Mouse (Mus musculus) hindbrain, embryonic 16.5 days (tissue): ENCODE data around the gene Cryzl2. TPM values are rescaled to one million over a fixed set of nuclear protein-coding genes. Genes with fewer than 3 reads are reported as not detected.

Experiments
- ATAC-seq: fragments of 200-750 bp; cut with Nextera tagmentation; 2 replicates; pipeline ENCODE4 v1.8.0; 2017; ENCODE audit warnings: moderate TSS enrichment, moderate library complexity
- H3K27ac ChIP-seq: fragments of 300-500 bp; sonication (generic); 2 replicates; pipeline ENCODE4 v1.5.1; 2014; ENCODE audit warnings: low read depth, mild to moderate bottlenecking, control low read depth, low read length, moderate library complexity
- H3K27me3 ChIP-seq: fragments of 300-500 bp; sonication (generic); replicated peaks from 2 replicates; pipeline ENCODE4 v1.6.1; 2014; ENCODE audit warnings: low read length; ENCODE audit not compliant: control insufficient read depth, insufficient read depth
- H3K36me3 ChIP-seq: fragments of 300-500 bp; sonication (generic); 2 replicates; pipeline ENCODE4 v1.6.1; 2014; ENCODE audit warnings: mild to moderate bottlenecking, low read length, moderate library complexity, mixed read lengths; ENCODE audit not compliant: control insufficient read depth, insufficient read depth
- H3K4me1 ChIP-seq: fragments of 300-500 bp; sonication (generic); 2 replicates; pipeline ENCODE4 v1.6.1; 2014; ENCODE audit warnings: low read depth, low read length; ENCODE audit not compliant: control insufficient read depth, insufficient read depth
- H3K4me2 ChIP-seq: fragments of 300-500 bp; sonication (generic); 2 replicates; pipeline ENCODE4 v1.6.1; 2014; ENCODE audit warnings: mild to moderate bottlenecking, low read length, control low read depth, moderate library complexity
- H3K4me3 ChIP-seq: fragments of 300-500 bp; sonication (generic); 2 replicates; pipeline ENCODE4 v1.5.1; 2014; ENCODE audit warnings: mild to moderate bottlenecking, low read length, control low read depth, moderate library complexity
- H3K9ac ChIP-seq: fragments of 300-500 bp; sonication (generic); 2 replicates; pipeline ENCODE4 v1.6.1; 2014; ENCODE audit warnings: low read depth, mild to moderate bottlenecking, control low read depth, low read length, moderate library complexity
- H3K9me3 ChIP-seq: fragments of 300-500 bp; sonication (generic); 2 replicates; pipeline ENCODE4 v1.6.1; 2014; ENCODE audit warnings: mild to moderate bottlenecking, low read length, moderate library complexity; ENCODE audit not compliant: control insufficient read depth
- WGBS: fragments of 180-500 bp; shearing (Covaris S2); extraction: QIAGEN DNeasy Blood & Tissue Kit; methylation state at CpG from one replicate; pipeline ENCODE4 v1.1.7; 2014; 5-methylcytosine and 5-hydroxymethylcytosine counted together
- polyA plus RNA-seq: library from polyadenylated mRNA; unstranded; fragments of >200 nt; fragmentation: Nextera tagmentation; extraction: Ambion mirVana; gene quantifications from 2 replicates; pipeline ENCODE4 v1.2.1, GENCODE M21; 2015

Cryzl2 gene
- polyA plus RNA-seq, 1 experiment from 2014 or later, result 8.3 TPM

DNA sequence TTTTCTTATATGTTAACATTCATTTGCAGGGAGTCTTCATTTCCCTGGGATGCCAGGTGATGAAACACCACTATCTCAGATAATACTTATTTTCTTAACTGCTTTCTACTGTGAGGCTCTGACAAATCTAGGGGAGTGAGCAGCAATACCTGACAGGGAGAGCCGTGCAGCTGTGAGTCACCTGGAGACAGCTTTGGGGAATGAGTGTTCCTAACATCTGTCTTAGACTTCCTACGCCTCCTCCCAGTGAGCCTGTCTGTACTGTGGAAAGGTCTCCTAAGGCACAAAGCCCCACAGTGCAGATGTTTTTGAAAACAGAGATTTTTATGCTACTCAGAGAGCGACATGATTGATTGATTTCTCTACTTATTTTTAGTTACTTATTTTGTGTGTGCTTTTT is 22.5 kb downstream of the Cryzl2 start:
- H3K9ac ChIP-seq, result no peak overlapping the region
- no peak overlapping the region for H3K27ac ChIP-seq
- no peaks in the 10 kb centered on the region for H3K9me3 ChIP-seq
- no peak overlapping the region for H3K4me3 ChIP-seq
- H3K4me1 ChIP-seq, result no peaks in the 10 kb centered on the region
- H3K36me3 ChIP-seq, result no peaks in the 10 kb centered on the region
- ATAC-seq, result no peak
- H3K4me2 ChIP-seq, result no peak overlapping the region
- 73% methylated on average over 3 of the region's 3 CpGs for WGBS
- no peaks in the 10 kb centered on the region for H3K27me3 ChIP-seq

DNA sequence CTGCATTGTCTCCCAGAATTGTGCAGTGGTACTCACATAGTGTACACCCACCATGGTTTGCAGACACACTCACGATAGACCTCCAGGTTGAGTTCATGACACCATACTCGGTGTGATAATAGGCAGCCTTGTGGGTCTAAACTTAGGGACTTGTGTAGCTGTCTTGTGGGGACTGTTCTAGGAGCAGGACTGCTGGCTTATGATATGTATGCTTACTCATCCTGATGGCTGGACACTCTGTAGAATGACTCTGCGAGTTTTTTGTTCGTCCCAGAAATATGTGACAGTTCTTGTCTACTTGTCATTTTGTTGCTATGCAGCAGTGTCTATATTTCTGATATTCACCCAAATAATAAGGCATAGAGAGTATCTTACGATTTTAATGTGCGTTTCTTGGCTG is 23.3 kb downstream of the Cryzl2 start:
- no peak for ATAC-seq
- WGBS, result 92% methylated on average over 6 of the region's 6 CpGs
- Histone ChIP-seq H3K4me2 (no peak overlapping the region), H3K4me3 (no peak overlapping the region), H3K27me3 (no peaks in the 10 kb centered on the region), H3K9me3 (no peaks in the 10 kb centered on the region), H3K9ac (no peak overlapping the region), H3K4me1 (no peaks in the 10 kb centered on the region), H3K36me3 (no peaks in the 10 kb centered on the region), H3K27ac (no peak overlapping the region)

DNA sequence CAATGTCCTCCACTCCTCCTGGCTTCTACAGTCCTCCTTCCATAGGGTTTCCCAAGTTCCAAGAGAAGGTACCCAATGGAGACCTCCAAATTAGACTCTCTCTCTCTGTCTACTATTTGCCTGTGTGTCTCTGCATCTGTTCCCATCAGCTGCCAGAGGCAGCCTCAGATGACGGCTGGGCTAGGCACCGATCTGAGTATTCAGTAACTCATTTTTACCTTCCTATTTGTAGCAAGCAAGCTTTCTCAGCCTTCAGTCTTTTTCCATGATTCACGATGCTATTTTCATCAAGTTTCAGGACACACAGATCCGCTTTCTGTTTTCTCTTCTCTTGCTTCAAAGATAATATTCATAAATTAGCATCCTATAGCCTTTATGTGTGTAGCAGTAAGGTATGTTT is 25.8 kb downstream of the Cryzl2 start:
- Histone ChIP-seq H3K9me3 (no peaks in the 10 kb centered on the region), H3K36me3 (no peaks in the 10 kb centered on the region), H3K4me1 (no peaks in the 10 kb centered on the region), H3K27ac (no peak overlapping the region), H3K9ac (no peak overlapping the region), H3K27me3 (no peaks in the 10 kb centered on the region), H3K4me2 (no peak overlapping the region), H3K4me3 (no peak overlapping the region)
- ATAC-seq, result no peak
- WGBS, result 94% methylated on average over 4 of the region's 4 CpGs

DNA sequence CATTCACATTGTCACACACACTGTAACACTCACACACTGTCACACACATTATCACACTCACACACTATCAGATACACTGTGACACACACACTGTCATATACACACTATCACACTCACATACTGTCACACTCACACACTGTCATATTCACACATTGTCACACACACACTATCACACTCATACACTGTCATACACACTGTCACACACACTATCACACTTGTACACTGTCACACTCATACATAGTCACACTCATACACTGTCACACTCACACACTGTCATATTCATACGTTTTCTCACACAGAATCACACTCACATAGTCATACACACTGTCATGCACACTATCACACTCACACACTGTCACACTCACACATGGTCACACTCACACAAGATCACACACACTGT is 42.3 kb downstream of the Cryzl2 start:
- 83% methylated on average over 1 of the region's 1 CpGs for WGBS
- Histone ChIP-seq H3K4me2 (no peak overlapping the region), H3K36me3 (no peaks in the 10 kb centered on the region), H3K27ac (no peak overlapping the region), H3K9me3 (no peaks in the 10 kb centered on the region), H3K4me1 (no peaks in the 10 kb centered on the region), H3K9ac (no peak overlapping the region), H3K27me3 (no peaks in the 10 kb centered on the region), H3K4me3 (no peak overlapping the region)
- ATAC-seq, result no peak

DNA sequence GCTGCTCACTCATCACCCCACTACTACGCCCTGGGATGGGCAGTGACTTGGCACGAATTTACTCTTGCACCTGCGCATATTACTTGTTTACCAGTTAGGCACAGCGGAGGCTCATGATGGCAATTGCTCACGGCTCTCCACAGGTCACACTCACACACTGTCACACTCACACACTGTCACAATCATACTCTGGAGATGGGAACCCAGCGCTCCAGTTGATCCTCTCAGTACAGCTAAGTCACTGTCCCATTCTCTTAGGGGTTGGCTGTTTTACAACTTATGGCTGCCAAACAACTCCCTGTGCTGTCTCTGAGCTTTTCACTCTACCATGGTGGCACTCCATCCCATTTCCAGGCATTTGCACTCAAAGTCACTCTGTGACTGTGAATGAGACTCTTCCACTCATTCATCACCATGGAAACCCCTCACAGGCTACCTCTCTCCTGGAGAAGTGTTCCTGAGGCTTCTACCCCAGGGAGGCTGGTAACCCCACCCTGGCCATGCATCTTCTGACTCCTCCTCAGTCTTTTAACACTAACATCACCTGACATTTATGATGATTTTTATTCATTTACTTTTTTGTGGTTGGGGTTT is 43.1 kb downstream of the Cryzl2 start:
- Histone ChIP-seq H3K36me3 (no peaks in the 10 kb centered on the region), H3K4me2 (no peak overlapping the region), H3K4me3 (no peak overlapping the region), H3K27ac (no peak overlapping the region), H3K9me3 (no peaks in the 10 kb centered on the region), H3K4me1 (no peaks in the 10 kb centered on the region), H3K27me3 (no peaks in the 10 kb centered on the region), H3K9ac (no peak overlapping the region)
- peak; percentile 68 for ATAC-seq
- WGBS, result 79% methylated on average over 6 of the region's 6 CpGs

DNA sequence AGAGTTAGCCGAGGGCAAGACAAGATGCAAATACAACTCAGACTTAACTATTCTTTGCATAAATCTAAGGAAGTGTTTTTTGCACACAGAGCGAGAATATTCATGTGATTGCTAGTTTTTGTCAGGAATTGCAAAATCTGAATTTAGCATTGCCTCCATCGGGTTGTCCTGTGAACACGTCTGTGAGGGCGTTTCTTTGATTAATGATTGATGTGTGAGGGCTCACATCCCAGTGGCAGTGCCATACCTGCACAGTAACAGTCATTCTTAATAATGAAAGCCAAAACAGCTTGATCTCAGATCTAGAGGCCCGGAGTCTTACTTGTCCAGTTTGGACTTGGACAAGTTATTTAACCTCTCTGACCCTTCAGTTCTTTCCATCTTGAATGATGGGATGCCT is 44.7 kb downstream of the Cryzl2 start:
- peaks cover 4% of the 10 kb centered on the region; the same call in 1 of the 2 replicates for H3K4me1 ChIP-seq
- H3K27me3 ChIP-seq, result no peaks in the 10 kb centered on the region
- 70% methylated on average over 6 of the region's 6 CpGs for WGBS
- H3K4me2 ChIP-seq, result no peak overlapping the region
- H3K4me3 ChIP-seq, result no peak overlapping the region
- no peak overlapping the region for H3K27ac ChIP-seq
- ATAC-seq, result no peak
- H3K36me3 ChIP-seq, result no peaks in the 10 kb centered on the region
- H3K9ac ChIP-seq, result no peak overlapping the region
- H3K9me3 ChIP-seq, result no peaks in the 10 kb centered on the region

DNA sequence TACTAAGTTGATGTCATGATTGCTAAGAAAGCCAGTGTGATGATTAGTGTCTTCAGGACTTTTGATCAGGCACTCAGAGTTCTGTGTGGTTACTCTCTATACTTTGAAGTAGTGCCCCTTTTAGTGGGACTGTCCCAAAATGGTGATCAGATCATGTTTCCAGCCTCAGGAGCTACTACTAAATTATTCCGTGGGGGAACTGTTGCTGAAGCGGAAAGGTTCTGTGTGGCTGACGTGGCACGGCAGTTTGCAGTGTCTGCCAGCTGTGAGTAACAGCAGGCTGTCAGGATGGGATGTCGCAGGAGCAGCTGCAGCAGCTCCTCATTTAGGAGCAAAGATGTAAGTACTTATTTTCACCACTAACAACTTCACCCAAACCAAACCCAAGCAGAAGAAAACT is 48.1 kb downstream of the Cryzl2 start, which contains the start of gene Sec16b:
Gene Sec16b (plus strand): TSS at position 207 of the 400 bp plus-strand sequence.
- Histone ChIP-seq H3K4me1 (peaks cover 4% of the 10 kb centered on the region; the same call in 1 of the 2 replicates), H3K27me3 (no peaks in the 10 kb centered on the region), H3K4me2 (no peak within 1 kb of the TSS), H3K4me3 (no peak within 1 kb of the TSS), H3K36me3 (no peaks in the 10 kb centered on the region), H3K9me3 (no peaks in the 10 kb centered on the region), H3K9ac (no peak within 1 kb of the TSS), H3K27ac (no peak within 1 kb of the TSS)
- no peak for ATAC-seq
- 11% methylated on average over 5 of the region's 5 CpGs for WGBS

DNA sequence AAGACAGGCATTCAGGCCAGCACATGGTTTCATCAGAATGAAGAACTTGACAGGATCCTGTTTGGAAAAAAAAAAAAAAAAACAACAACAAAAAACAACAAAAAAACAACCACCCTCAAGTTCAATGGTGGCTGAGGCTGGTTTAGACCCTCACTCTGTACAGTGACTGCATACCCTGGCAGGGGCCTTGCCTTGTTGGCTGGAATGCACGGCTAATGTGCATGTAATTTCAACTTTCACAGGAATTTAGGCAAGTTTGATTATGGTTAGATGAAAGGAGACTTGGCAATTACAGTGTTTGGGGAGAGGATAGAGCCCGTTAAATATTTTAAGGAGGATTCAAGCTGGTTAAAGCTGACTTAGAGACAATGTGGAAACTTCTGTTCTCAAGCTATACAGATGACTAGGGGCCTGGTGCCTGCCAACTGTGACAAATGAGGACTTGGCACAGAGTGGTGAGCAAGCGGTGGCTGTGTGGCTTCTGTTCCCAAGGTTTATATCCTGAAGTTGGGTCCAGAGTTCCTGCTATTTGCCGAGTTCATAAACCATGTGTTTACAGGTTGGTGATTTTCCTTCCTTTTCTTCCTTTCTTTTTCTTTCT is 48.7 kb downstream of the Cryzl2 start:
- Histone ChIP-seq H3K4me1 (peaks cover 4% of the 10 kb centered on the region; the same call in 1 of the 2 replicates), H3K36me3 (no peaks in the 10 kb centered on the region), H3K27me3 (no peaks in the 10 kb centered on the region), H3K27ac (no peak overlapping the region), H3K4me3 (no peak overlapping the region), H3K9ac (no peak overlapping the region), H3K4me2 (no peak overlapping the region), H3K9me3 (no peaks in the 10 kb centered on the region)
- WGBS, result 26% methylated on average over 4 of the region's 4 CpGs
- peak; percentile 88 for ATAC-seq

DNA sequence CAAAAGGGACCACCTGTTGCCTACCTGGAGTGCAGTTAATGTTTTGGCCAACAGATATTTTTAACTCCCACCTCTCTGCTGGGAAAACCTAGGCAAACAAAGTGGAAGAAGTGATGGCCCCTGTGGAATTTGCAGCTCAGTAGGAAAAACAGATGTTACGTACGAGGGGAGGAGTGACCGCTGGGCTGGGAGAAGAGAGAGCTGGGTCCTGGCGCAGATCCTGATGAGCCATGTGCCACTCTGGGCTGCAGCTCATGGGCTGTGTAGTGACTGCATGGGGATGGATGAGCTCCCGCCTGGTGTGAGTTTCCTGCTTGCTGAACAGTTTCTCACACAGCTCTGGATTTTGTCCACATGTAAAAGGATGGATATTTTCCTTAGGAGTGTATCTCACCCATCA is 49.4 kb downstream of the Cryzl2 start:
- Histone ChIP-seq H3K9me3 (no peaks in the 10 kb centered on the region), H3K27me3 (no peaks in the 10 kb centered on the region), H3K9ac (no peak overlapping the region), H3K27ac (no peak overlapping the region), H3K4me1 (peaks cover 4% of the 10 kb centered on the region; the same call in 1 of the 2 replicates), H3K4me2 (no peak overlapping the region), H3K36me3 (no peaks in the 10 kb centered on the region), H3K4me3 (no peak overlapping the region)
- ATAC-seq, result peak; percentile 62; the same call in 1 of the 2 replicates
- WGBS, result 36% methylated on average over 5 of the region's 5 CpGs
